Mouse (Mus musculus) limb, embryonic 13.5 days (tissue): ENCODE results near the gene Gm11639. TPM values are rescaled to one million over a fixed set of nuclear protein-coding genes. Genes with fewer than 3 reads are reported as not detected.

Source experiments
- ATAC-seq: fragments of 200-750 bp; cut with Nextera tagmentation; 2 replicates; pipeline ENCODE4 v1.8.0; 2017; ENCODE audit warnings: low read depth, moderate number of reproducible peaks, moderate TSS enrichment; ENCODE audit not compliant: low FRiP score
- H3K27ac ChIP-seq: fragments of 300-500 bp; sonication (generic); 2 replicates; pipeline ENCODE4 v1.5.1; 2015; ENCODE audit warnings: inconsistent platforms, mild to moderate bottlenecking, moderate library complexity
- H3K27me3 ChIP-seq: fragments of 300-500 bp; sonication (generic); 2 replicates; pipeline ENCODE4 v1.6.1; 2015; ENCODE audit warnings: mild to moderate bottlenecking, inconsistent platforms
- H3K36me3 ChIP-seq: fragments of 300-500 bp; sonication (generic); 2 replicates; pipeline ENCODE4 v1.6.1; 2015; ENCODE audit warnings: inconsistent platforms, mild to moderate bottlenecking, moderate library complexity
- H3K4me1 ChIP-seq: fragments of 300-500 bp; sonication (generic); 2 replicates; pipeline ENCODE4 v1.6.1; 2015; ENCODE audit warnings: inconsistent platforms
- H3K4me2 ChIP-seq: fragments of 300-500 bp; sonication (generic); replicated peaks from 2 replicates; pipeline ENCODE4 v1.6.1; 2015; ENCODE audit warnings: inconsistent platforms, mild to moderate bottlenecking, moderate library complexity
- H3K4me3 ChIP-seq: fragments of 300-500 bp; sonication (generic); 2 replicates; pipeline ENCODE4 v1.5.1; 2015; ENCODE audit warnings: moderate library complexity, mild to moderate bottlenecking, inconsistent platforms
- H3K9ac ChIP-seq: fragments of 300-500 bp; sonication (generic); 2 replicates; pipeline ENCODE4 v1.6.1; 2015; ENCODE audit warnings: mild to moderate bottlenecking, inconsistent platforms
- H3K9me3 ChIP-seq: fragments of 300-500 bp; sonication (generic); 2 replicates; pipeline ENCODE4 v1.6.1; 2016; ENCODE audit warnings: inconsistent platforms
- WGBS: fragments of 180-500 bp; shearing (Covaris S2); methylation state at CpG from one replicate; pipeline ENCODE4 v1.1.7; 2015; 5-methylcytosine and 5-hydroxymethylcytosine counted together
- polyA plus RNA-seq: library from polyadenylated mRNA; unstranded; fragments of >200 nt; fragmentation: Nextera tagmentation; extraction: Ambion mirVana; gene quantifications from 2 replicates; pipeline ENCODE4 v1.2.1, GENCODE M21; 2015

The Gm11639 gene
- polyA plus RNA-seq, 1 experiment from 2014 or later = not detected

DNA sequence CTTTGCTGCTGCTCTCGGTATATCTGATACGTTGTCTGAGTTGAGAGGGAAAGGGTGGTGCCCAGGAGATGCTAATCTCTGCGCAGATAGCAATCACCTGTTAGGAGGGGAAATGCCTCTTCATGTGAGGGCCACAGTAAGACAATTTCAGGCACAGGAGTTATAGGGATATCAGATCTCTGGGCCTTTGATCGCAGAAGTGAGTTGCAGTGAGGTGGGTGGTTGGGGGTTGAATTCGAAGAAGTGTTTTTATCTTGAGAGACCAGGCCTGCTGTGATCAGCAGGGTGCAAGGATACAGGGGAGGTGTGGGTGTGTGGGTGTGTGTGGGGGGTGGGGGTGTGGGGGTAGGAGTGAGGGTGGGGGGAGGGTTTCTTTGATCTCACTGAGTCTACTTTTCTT, 24.4 kb upstream of the Gm11639 start:
- Histone ChIP-seq H3K9me3 (0 out of 2 replicates have a peak, but pooled peaks cover 6% of the 10 kb centered on the region), H3K27ac (no peak overlapping the region), H3K4me3 (no peak overlapping the region), H3K9ac (no peak overlapping the region), H3K36me3 (no peaks in the 10 kb centered on the region), H3K4me2 (no peak overlapping the region), H3K27me3 (no peaks in the 10 kb centered on the region), H3K4me1 (no peaks in the 10 kb centered on the region)
- 71% methylated on average over 5 of the region's 5 CpGs for WGBS
- ATAC-seq = no peak

GRCm38 (mm10) chr11:104661531-104662205, 23.8 kb upstream of the Gm11639 start:
- Histone ChIP-seq H3K9ac (no peak overlapping the region), H3K27ac (no peak overlapping the region), H3K4me3 (no peak overlapping the region), H3K4me1 (no peaks in the 10 kb centered on the region), H3K27me3 (no peaks in the 10 kb centered on the region), H3K4me2 (no peak overlapping the region), H3K36me3 (no peaks in the 10 kb centered on the region), H3K9me3 (0 out of 2 replicates have a peak, but pooled peaks cover 6% of the 10 kb centered on the region)
- WGBS = 73% methylated on average over 20 of the region's 20 CpGs
- ATAC-seq = no peak

GRCm38 (mm10) chr11:104662573-104662972, 22.9 kb upstream of the Gm11639 start:
- no peak overlapping the region for H3K4me3 ChIP-seq
- no peak overlapping the region for H3K27ac ChIP-seq
- H3K9me3 ChIP-seq = 0 out of 2 replicates have a peak, but pooled peaks cover 6% of the 10 kb centered on the region
- no peaks in the 10 kb centered on the region for H3K27me3 ChIP-seq
- no peaks in the 10 kb centered on the region for H3K36me3 ChIP-seq
- H3K4me1 ChIP-seq = no peaks in the 10 kb centered on the region
- no peak overlapping the region for H3K9ac ChIP-seq
- WGBS = 87% methylated on average over 11 of the region's 11 CpGs
- no peak overlapping the region for H3K4me2 ChIP-seq
- no peak for ATAC-seq

GRCm38 (mm10) chr11:104663241-104663877, 22.1 kb upstream of the Gm11639 start:
- no peaks in the 10 kb centered on the region for H3K27me3 ChIP-seq
- no peaks in the 10 kb centered on the region for H3K4me1 ChIP-seq
- H3K36me3 ChIP-seq = no peaks in the 10 kb centered on the region
- WGBS = 64% methylated on average over 6 of the region's 6 CpGs
- H3K4me3 ChIP-seq = no peak overlapping the region
- H3K9ac ChIP-seq = no peak overlapping the region
- H3K9me3 ChIP-seq = 0 out of 2 replicates have a peak, but pooled peaks cover 6% of the 10 kb centered on the region
- no peak overlapping the region for H3K27ac ChIP-seq
- ATAC-seq = no peak
- H3K4me2 ChIP-seq = no peak overlapping the region

- no peaks in the 10 kb centered on the region for H3K4me1 ChIP-seq
- 0 out of 2 replicates have a peak, but pooled peaks cover 6% of the 10 kb centered on the region for H3K9me3 ChIP-seq
- no peak overlapping the region for H3K27ac ChIP-seq
- no peak overlapping the region for H3K4me2 ChIP-seq
- no peaks in the 10 kb centered on the region for H3K36me3 ChIP-seq
- H3K27me3 ChIP-seq = no peaks in the 10 kb centered on the region
- 64% methylated on average over 3 of the region's 3 CpGs for WGBS
- H3K4me3 ChIP-seq = no peak overlapping the region
- no peak overlapping the region for H3K9ac ChIP-seq
- no peak for ATAC-seq
These were observed 21.6 kb upstream of the Gm11639 start for GRCm38 (mm10) chr11:104663878-104664261.

GRCm38 (mm10) chr11:104664441-104664840, 21.1 kb upstream of the Gm11639 start:
- no peaks in the 10 kb centered on the region for H3K27me3 ChIP-seq
- no peak overlapping the region for H3K9ac ChIP-seq
- H3K4me1 ChIP-seq = no peaks in the 10 kb centered on the region
- ATAC-seq = no peak
- no peaks in the 10 kb centered on the region for H3K36me3 ChIP-seq
- no peak overlapping the region for H3K4me2 ChIP-seq
- no peak overlapping the region for H3K4me3 ChIP-seq
- 0 out of 2 replicates have a peak, but pooled peaks cover 6% of the 10 kb centered on the region for H3K9me3 ChIP-seq
- no peak overlapping the region for H3K27ac ChIP-seq

- Histone ChIP-seq H3K9me3 (no peaks in the 10 kb centered on the region), H3K27me3 (no peaks in the 10 kb centered on the region), H3K9ac (no peak overlapping the region), H3K27ac (no peak overlapping the region), H3K4me2 (no peak overlapping the region), H3K36me3 (no peaks in the 10 kb centered on the region), H3K4me3 (no peak overlapping the region), H3K4me1 (no peaks in the 10 kb centered on the region)
- WGBS = 70% methylated on average over 5 of the region's 5 CpGs
- no peak for ATAC-seq
These were observed 18.1 kb upstream of the Gm11639 start for GRCm38 (mm10) chr11:104667399-104667798.

DNA sequence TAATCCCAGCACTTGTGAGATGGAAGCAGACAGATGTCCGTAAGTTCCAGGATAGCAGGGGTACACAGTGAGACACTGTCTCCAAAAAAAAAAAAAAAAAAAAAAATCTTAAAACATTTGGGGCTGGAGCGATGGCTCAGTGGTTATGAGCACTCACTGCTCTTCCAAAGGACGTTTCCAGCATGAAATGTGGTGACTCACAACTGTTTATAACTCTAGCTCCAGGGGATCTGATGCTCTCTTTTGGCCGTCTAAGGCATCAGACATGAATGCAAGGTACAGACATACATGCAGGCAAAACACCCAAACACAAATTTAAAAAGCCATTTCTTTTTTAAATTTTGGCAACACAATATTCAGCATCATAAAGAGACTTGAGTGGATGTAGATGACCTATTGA, 12.1 kb upstream of the Gm11639 start:
- Histone ChIP-seq H3K9ac (no peak overlapping the region), H3K4me3 (no peak overlapping the region), H3K9me3 (no peaks in the 10 kb centered on the region), H3K27me3 (no peaks in the 10 kb centered on the region), H3K4me1 (no peaks in the 10 kb centered on the region), H3K27ac (no peak overlapping the region), H3K4me2 (no peak overlapping the region), H3K36me3 (no peaks in the 10 kb centered on the region)
- WGBS = 66% methylated on average over 4 of the region's 4 CpGs
- no peak for ATAC-seq

GRCm38 (mm10) chr11:104674768-104675167, 10.7 kb upstream of the Gm11639 start:
- no peak overlapping the region for H3K4me2 ChIP-seq
- H3K9me3 ChIP-seq = no peaks in the 10 kb centered on the region
- no peaks in the 10 kb centered on the region for H3K4me1 ChIP-seq
- H3K27ac ChIP-seq = no peak overlapping the region
- H3K27me3 ChIP-seq = no peaks in the 10 kb centered on the region
- H3K4me3 ChIP-seq = no peak overlapping the region
- no peak for ATAC-seq
- no peak overlapping the region for H3K9ac ChIP-seq
- 92% methylated on average over 11 of the region's 11 CpGs for WGBS
- no peaks in the 10 kb centered on the region for H3K36me3 ChIP-seq

GRCm38 (mm10) chr11:104693235-104693634, 7.7 kb downstream of the Gm11639 start:
- H3K27me3 ChIP-seq = no peaks in the 10 kb centered on the region
- H3K9ac ChIP-seq = no peak overlapping the region
- no peak overlapping the region for H3K4me3 ChIP-seq
- ATAC-seq = no peak
- H3K36me3 ChIP-seq = no peaks in the 10 kb centered on the region
- no peaks in the 10 kb centered on the region for H3K9me3 ChIP-seq
- H3K27ac ChIP-seq = no peak overlapping the region
- WGBS = 91% methylated on average over 6 of the region's 6 CpGs
- H3K4me2 ChIP-seq = no peak overlapping the region
- no peaks in the 10 kb centered on the region for H3K4me1 ChIP-seq

DNA sequence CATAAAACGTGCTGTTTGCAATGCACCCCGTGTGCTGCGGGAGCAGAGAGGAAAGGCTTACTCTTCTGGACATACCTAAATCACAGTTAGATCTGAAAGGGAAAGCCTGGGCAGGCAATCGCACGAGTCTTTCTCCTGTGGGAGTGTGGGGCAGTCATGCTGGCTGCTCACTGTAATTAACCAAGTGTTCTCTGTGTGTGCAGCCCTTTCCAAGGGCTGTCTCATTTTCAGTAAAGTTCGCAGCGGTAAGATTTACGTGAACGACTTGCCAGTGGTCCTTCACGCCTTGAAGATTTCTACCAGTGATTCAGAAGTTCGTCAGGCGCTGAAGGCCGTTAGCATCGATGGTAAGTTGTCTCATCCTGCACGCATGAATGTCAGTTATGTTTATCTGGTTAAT, 18.6 kb downstream of the Gm11639 start:
- Histone ChIP-seq H3K27ac (no peak overlapping the region), H3K4me1 (peaks cover 2% of the 10 kb centered on the region; the same call in 1 of the 2 replicates), H3K36me3 (no peaks in the 10 kb centered on the region), H3K4me2 (peak overlapping the region; percentile 30; the same call in 1 of the 2 replicates), H3K9ac (no peak overlapping the region), H3K4me3 (no peak overlapping the region), H3K9me3 (no peaks in the 10 kb centered on the region), H3K27me3 (no peaks in the 10 kb centered on the region)
- ATAC-seq = no peak
- 40% methylated on average over 15 of the region's 15 CpGs for WGBS

DNA sequence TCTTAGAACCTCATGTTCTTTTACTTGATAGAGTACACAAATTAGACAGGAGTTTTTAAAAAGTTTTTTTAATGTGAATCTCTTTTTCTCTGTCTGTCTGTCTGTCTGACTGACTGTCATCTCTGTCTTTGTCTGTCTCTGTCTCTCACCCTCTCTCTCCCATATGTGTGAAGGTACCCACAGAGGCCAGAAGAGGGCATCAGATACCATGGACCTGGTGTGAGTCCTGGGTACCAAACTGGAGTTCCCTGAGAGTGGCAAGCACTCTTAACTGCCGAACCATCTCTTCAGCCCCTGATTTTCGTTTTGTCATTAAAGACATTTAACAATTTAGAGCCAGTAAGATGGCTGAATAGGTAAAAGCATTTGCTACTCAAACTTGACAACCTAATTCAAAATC, 21.6 kb downstream of the Gm11639 start:
- WGBS = 68% methylated on average over 2 of the region's 2 CpGs
- Histone ChIP-seq H3K36me3 (no peaks in the 10 kb centered on the region), H3K27ac (no peak overlapping the region), H3K4me1 (peaks cover 2% of the 10 kb centered on the region; the same call in 1 of the 2 replicates), H3K9ac (no peak overlapping the region), H3K4me3 (no peak overlapping the region), H3K27me3 (no peaks in the 10 kb centered on the region), H3K4me2 (no peak overlapping the region), H3K9me3 (no peaks in the 10 kb centered on the region)
- no peak for ATAC-seq
